19 mouse cellular contexts compared by ENCODE assay signal in the genomic region with DNA sequence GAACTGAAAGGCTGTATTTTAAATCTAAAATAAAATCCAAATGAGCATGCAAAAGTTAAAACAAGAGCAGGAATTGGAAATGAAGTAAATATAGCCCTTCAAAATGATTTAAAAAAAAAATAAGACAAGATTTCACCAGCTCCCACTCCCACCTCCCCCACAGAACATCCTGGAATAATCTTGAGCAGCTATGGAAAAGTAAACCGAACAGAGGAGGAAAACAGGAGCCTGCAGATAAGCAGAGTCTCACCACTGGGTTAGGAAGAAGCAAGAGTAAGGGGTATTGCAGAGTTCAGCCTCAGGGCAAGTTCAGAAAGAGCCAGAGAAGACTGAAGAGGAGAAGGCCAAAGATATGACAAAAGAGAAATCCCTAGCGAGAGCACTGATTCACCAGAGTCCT.
"Had no signal": no experiment of that assay in that cellular context is flagged by ENCODE, and none has a peak within 500 bp of the region (broad histone marks: within the 10 kb centered on the region; RNA-seq: fewer than 3 reads in every experiment).

No protein-coding gene starts in this region.

- H3K9ac ChIP-seq: limb, embryonic 15.5 days; liver, embryonic 13.5 days; liver, postnatal 0 days; lung, embryonic 15.5 days; midbrain, embryonic 12.5 days; neural tube, embryonic 13.5 days had no signal

- H3K4me3 ChIP-seq: limb, embryonic 15.5 days; liver, embryonic 13.5 days; lung, embryonic 15.5 days; megakaryocyte, embryonic 14.5 days; midbrain, embryonic 12.5 days; neural tube, embryonic 13.5 days had no signal

- H3K4me1 ChIP-seq: limb, embryonic 15.5 days; liver, embryonic 13.5 days; lung, embryonic 15.5 days; megakaryocyte, embryonic 14.5 days; midbrain, embryonic 12.5 days; neural tube, embryonic 13.5 days had no signal

- DNase-seq: kidney, adult 11 months; kidney, adult 9 months; kidney, postnatal 36 days; layer of hippocampus, adult 9-11 months; layer of hippocampus, postnatal 36 days; liver, embryonic 13.5 days; liver, postnatal 0 days; lung, postnatal 14 days; retina, postnatal 1 day; spleen, adult 18-20 months; thymus, adult 2 months; thymus, postnatal 25 days had no signal

- H3K9me3 ChIP-seq: limb, embryonic 15.5 days; liver, embryonic 13.5 days; lung, embryonic 15.5 days; midbrain, embryonic 12.5 days; neural tube, embryonic 13.5 days had no signal

- H3K36me3 ChIP-seq: limb, embryonic 15.5 days; liver, embryonic 13.5 days; lung, embryonic 15.5 days; midbrain, embryonic 12.5 days; neural tube, embryonic 13.5 days had no signal

- H3K27ac ChIP-seq: kidney, postnatal 0 days; limb, embryonic 15.5 days; liver, embryonic 13.5 days; lung, embryonic 15.5 days; macrophage; midbrain, embryonic 12.5 days; neural tube, embryonic 13.5 days had no signal
